Mouse (Mus musculus): ENCODE measurements around the gene AC124502.3. TPM values are rescaled to one million over a fixed set of nuclear protein-coding genes. Genes with fewer than 3 reads are reported as not detected.

The AC124502.3 gene
- polyA plus RNA-seq, 1 experiment from 2014 or later = 1.1 TPM

GRCm38 (mm10) chr19:5098363-5099143, 59.9 kb downstream of the AC124502.3 start, which contains the start of gene Cnih2:
TSS of gene Cnih2 (minus strand) at chr19:5098521.
- 5% methylated on average over 32 of the region's 48 CpGs for WGBS
- DNase-seq (ENCODE audit: low spot score) = peak; percentile 69
- Histone ChIP-seq H3K4me3 (ENCODE audit: low read depth, low read length) (peak within 1 kb of the TSS; percentile 44), H3K4me2 (replicated peaks; ENCODE audit: low read depth) (peak within 1 kb of the TSS; percentile 89), H3K4me1 (replicated peaks; ENCODE audit: control insufficient read depth, insufficient read depth) (0 out of 2 replicates have a peak, but pooled peaks cover 5% of the 10 kb centered on the region), H3K36me3 (ENCODE audit: control insufficient read depth, insufficient read depth, low read length) (peaks cover 26% of the 10 kb centered on the region), H3K27ac (replicated peaks) (no peak within 1 kb of the TSS), H3K9ac (ENCODE audit: low read length) (peak within 1 kb of the TSS; percentile 67), H3K27me3 (ENCODE audit: control insufficient read depth, insufficient read depth, low read length) (no peaks in the 10 kb centered on the region), H3K9me3 (ENCODE audit: control insufficient read depth, low read length) (no peaks in the 10 kb centered on the region)
- no peak for TF ChIP-seq EP300 (optimal IDR thresholded peaks at IDR 0.05)
- TF ChIP-seq CTCF (IDR thresholded peaks at IDR 0.05; ENCODE audit: low read depth) = no peak
- peak; percentile 36; the same call in 1 of the 2 replicates for ATAC-seq (ENCODE audit: low FRiP score, low TSS enrichment)

Other genes with a start within 250 kb of the AC124502.3 start
- 22.2 and 23.3 TPM in 2 replicates for gene Rbm4, start 245.0 kb upstream of the AC124502.3 start, polyA plus RNA-seq (2015; fragmentation: Nextera tagmentation; extraction: Ambion mirVana)
- 16.0 and 19.1 TPM in 2 replicates for gene Gm21992, start 227.3 kb upstream of the AC124502.3 start, polyA plus RNA-seq (2015; fragmentation: Nextera tagmentation; extraction: Ambion mirVana)
- 21.9 and 24.2 TPM in 2 replicates for gene Rbm14, start 227.3 kb upstream of the AC124502.3 start, polyA plus RNA-seq (2015; fragmentation: Nextera tagmentation; extraction: Ambion mirVana)
- 72.7 and 81.6 TPM in 2 replicates for gene Ccs, start 199.6 kb upstream of the AC124502.3 start, polyA plus RNA-seq (2015; fragmentation: Nextera tagmentation; extraction: Ambion mirVana)
- gene Ccdc87, start 199.5 kb upstream of the AC124502.3 start, polyA plus RNA-seq (2015; fragmentation: Nextera tagmentation; extraction: Ambion mirVana) = 0.05 TPM in 1 of 2 replicates, not detected in the other
- gene Ctsf, start 183.8 kb upstream of the AC124502.3 start, polyA plus RNA-seq (2015; fragmentation: Nextera tagmentation; extraction: Ambion mirVana) = 24.1 and 28.4 TPM in 2 replicates
- 1.3 and 2.3 TPM in 2 replicates for gene Actn3, start 161.0 kb upstream of the AC124502.3 start, polyA plus RNA-seq (2015; fragmentation: Nextera tagmentation; extraction: Ambion mirVana)
- 6.4 and 7.3 TPM in 2 replicates for gene Zdhhc24, start 160.2 kb upstream of the AC124502.3 start, polyA plus RNA-seq (2015; fragmentation: Nextera tagmentation; extraction: Ambion mirVana)
- gene Bbs1, start 132.3 kb upstream of the AC124502.3 start, polyA plus RNA-seq (2015; fragmentation: Nextera tagmentation; extraction: Ambion mirVana) = 0.85 and 0.95 TPM in 2 replicates
- 91.0 and 94.4 TPM in 2 replicates for gene Dpp3, start 110.6 kb upstream of the AC124502.3 start, polyA plus RNA-seq (2015; fragmentation: Nextera tagmentation; extraction: Ambion mirVana)
- 0.85 and 1.2 TPM in 2 replicates for gene Peli3, start 95.8 kb upstream of the AC124502.3 start, polyA plus RNA-seq (2015; fragmentation: Nextera tagmentation; extraction: Ambion mirVana)
- 67.9 and 78.0 TPM in 2 replicates for gene Mrpl11, start 76.7 kb upstream of the AC124502.3 start, polyA plus RNA-seq (2015; fragmentation: Nextera tagmentation; extraction: Ambion mirVana)
- 0.08 and 0.12 TPM in 2 replicates for gene Npas4, start 48.6 kb upstream of the AC124502.3 start, polyA plus RNA-seq (2015; fragmentation: Nextera tagmentation; extraction: Ambion mirVana)
- 1.7 and 1.8 TPM in 2 replicates for gene Slc29a2, start 15.0 kb upstream of the AC124502.3 start, polyA plus RNA-seq (2015; fragmentation: Nextera tagmentation; extraction: Ambion mirVana)
- 22.3 and 23.6 TPM in 2 replicates for gene B4gat1, start 65 bp upstream of the AC124502.3 start, polyA plus RNA-seq (2015; fragmentation: Nextera tagmentation; extraction: Ambion mirVana)
- gene Brms1, start 2.5 kb downstream of the AC124502.3 start, polyA plus RNA-seq (2015; fragmentation: Nextera tagmentation; extraction: Ambion mirVana) = 42.3 and 45.6 TPM in 2 replicates
- 2.6 TPM in 2 replicates for gene Rin1, start 11.6 kb downstream of the AC124502.3 start, polyA plus RNA-seq (2015; fragmentation: Nextera tagmentation; extraction: Ambion mirVana)
- 31.6 and 39.5 TPM in 2 replicates for gene Cd248, start 29.2 kb downstream of the AC124502.3 start, polyA plus RNA-seq (2015; fragmentation: Nextera tagmentation; extraction: Ambion mirVana)
- gene Tmem151a, start 46.6 kb downstream of the AC124502.3 start, polyA plus RNA-seq (2015; fragmentation: Nextera tagmentation; extraction: Ambion mirVana) = 10.4 and 11.4 TPM in 2 replicates
- 128 and 131 TPM in 2 replicates for gene Yif1a, start 49.6 kb downstream of the AC124502.3 start, polyA plus RNA-seq (2015; fragmentation: Nextera tagmentation; extraction: Ambion mirVana)
- gene Cnih2, start 59.6 kb downstream of the AC124502.3 start, polyA plus RNA-seq (2015; fragmentation: Nextera tagmentation; extraction: Ambion mirVana) = 5.6 and 7.1 TPM in 2 replicates
- 183 and 194 TPM in 2 replicates for gene Rab1b, start 68.2 kb downstream of the AC124502.3 start, polyA plus RNA-seq (2015; fragmentation: Nextera tagmentation; extraction: Ambion mirVana)
- gene Klc2, start 79.7 kb downstream of the AC124502.3 start, polyA plus RNA-seq (2015; fragmentation: Nextera tagmentation; extraction: Ambion mirVana) = 8.7 and 8.8 TPM in 2 replicates
- 4.6 and 6.7 TPM in 2 replicates for gene Pacs1, start 234.2 kb downstream of the AC124502.3 start, polyA plus RNA-seq (2015; fragmentation: Nextera tagmentation; extraction: Ambion mirVana)